Mouse (Mus musculus) midbrain, embryonic 11.5 days (tissue): ENCODE results near the gene Pigu. TPM values are rescaled to one million over a fixed set of nuclear protein-coding genes. Genes with fewer than 3 reads are reported as not detected.
A peak's percentile ranks its signal among the peaks of the same experiment; 100 is the strongest.

ENCODE experiments used
- ATAC-seq: fragments of 200-750 bp; cut with Nextera tagmentation; 2 replicates; pipeline ENCODE4 v1.8.0; 2017; ENCODE audit warnings: moderate TSS enrichment, moderate library complexity; ENCODE audit not compliant: low FRiP score
- DNase-seq: peaks from one replicate; pipeline ENCODE4 v3.0.0; 2015; ENCODE audit warnings: low spot score; ENCODE audit errors: missing footprints
- H3K27ac ChIP-seq: fragments of 300-500 bp; sonication (generic); 2 replicates; pipeline ENCODE4 v1.5.1; 2014; ENCODE audit warnings: low read depth, low read length
- H3K27me3 ChIP-seq: fragments of 300-500 bp; sonication (generic); 2 replicates; pipeline ENCODE4 v1.6.1; 2014; ENCODE audit warnings: mild to moderate bottlenecking, low read length, moderate library complexity, mixed read lengths; ENCODE audit not compliant: control insufficient read depth, insufficient read depth
- H3K36me3 ChIP-seq: fragments of 300-500 bp; sonication (generic); 2 replicates; pipeline ENCODE4 v1.6.1; 2014; ENCODE audit warnings: mild to moderate bottlenecking, low read length, moderate library complexity, mixed read lengths; ENCODE audit not compliant: control insufficient read depth, insufficient read depth
- H3K4me1 ChIP-seq: fragments of 300-500 bp; sonication (generic); 2 replicates; pipeline ENCODE4 v1.6.1; 2014; ENCODE audit warnings: low read length; ENCODE audit not compliant: control insufficient read depth, insufficient read depth
- H3K4me2 ChIP-seq: fragments of 300-500 bp; sonication (generic); 2 replicates; pipeline ENCODE4 v1.6.1; 2014; ENCODE audit warnings: mild to moderate bottlenecking, moderate library complexity
- H3K4me3 ChIP-seq: fragments of 300-500 bp; sonication (generic); 2 replicates; pipeline ENCODE4 v1.5.1; 2014; ENCODE audit warnings: low read depth, low read length
- H3K9ac ChIP-seq: fragments of 300-500 bp; sonication (generic); 2 replicates; pipeline ENCODE4 v1.6.1; 2014; ENCODE audit warnings: low read length
- H3K9me3 ChIP-seq: fragments of 300-500 bp; sonication (generic); 2 replicates; pipeline ENCODE4 v1.6.1; 2016; ENCODE audit warnings: low read length; ENCODE audit not compliant: control insufficient read depth
- WGBS: fragments of 180-500 bp; shearing (Covaris S2); extraction: QIAGEN DNeasy Blood & Tissue Kit; methylation state at CpG from one replicate; pipeline ENCODE4 v1.1.7; 2014; 5-methylcytosine and 5-hydroxymethylcytosine counted together
- microRNA counts: library from miRNA; unstranded; fragments of <30 nt; microRNA quantifications from one replicate; lab custom pipeline; 2015
- microRNA-seq: library from miRNA; unstranded; fragments of <30 nt; microRNA quantifications from one replicate; pipeline ENCODE4, GENCODE M21; 2017
- polyA plus RNA-seq: library from polyadenylated mRNA; unstranded; fragments of >200 nt; fragmentation: Nextera tagmentation; extraction: Ambion mirVana; gene quantifications from 2 replicates; pipeline ENCODE4 v1.2.1, GENCODE M21; 2014

Gene Pigu
- polyA plus RNA-seq, 1 experiment from 2014 or later, result 52.8 TPM

- Histone ChIP-seq H3K4me3 (no peak overlapping the region), H3K36me3 (peaks cover 44% of the 10 kb centered on the region), H3K4me1 (no peaks in the 10 kb centered on the region), H3K4me2 (no peak overlapping the region), H3K27ac (no peak overlapping the region), H3K9ac (no peak overlapping the region), H3K9me3 (no peaks in the 10 kb centered on the region), H3K27me3 (no peaks in the 10 kb centered on the region)
- DNase-seq, result no peak
- WGBS, result 86% methylated on average over 4 of the region's 4 CpGs
- ATAC-seq, result no peak
Measured at GRCm38 (mm10) chr2:155246231-155246630, 111.0 kb downstream of the Pigu start.

DNA sequence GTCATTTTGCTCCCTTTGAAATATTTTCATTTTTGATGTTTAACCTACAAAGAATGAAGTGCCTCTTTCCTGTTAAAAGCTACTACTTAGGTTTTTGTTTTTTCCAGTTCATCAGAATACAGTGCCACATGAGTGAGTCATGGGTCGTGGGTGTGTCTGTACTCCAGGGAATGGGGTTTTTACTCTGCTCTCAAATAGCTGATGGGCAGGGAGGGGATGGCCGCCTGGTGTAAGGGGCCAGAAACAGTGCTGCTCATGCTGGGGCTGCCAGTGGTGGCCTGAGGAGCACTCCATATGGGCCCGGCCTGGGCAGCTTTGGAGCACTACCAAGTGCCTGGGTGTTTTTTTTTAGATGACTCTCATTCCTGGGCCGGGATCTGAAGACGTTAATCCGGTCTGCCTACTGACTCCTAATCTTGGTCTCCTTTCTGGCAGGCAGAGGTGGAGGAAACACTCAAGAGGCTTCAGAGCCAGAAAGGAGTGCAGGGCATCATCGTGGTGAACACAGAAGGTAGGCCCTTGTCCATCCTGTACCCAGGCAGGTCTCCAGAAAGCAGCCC, 114.9 kb downstream of the Pigu start:
- peaks cover 7% of the 10 kb centered on the region for H3K4me1 ChIP-seq
- ATAC-seq (no peak), DNase-seq (no peak)
- no peak overlapping the region for H3K4me2 ChIP-seq
- H3K9me3 ChIP-seq, result no peaks in the 10 kb centered on the region
- no peak overlapping the region for H3K27ac ChIP-seq
- H3K36me3 ChIP-seq, result peaks cover 18% of the 10 kb centered on the region
- WGBS, result 93% methylated on average over 7 of the region's 7 CpGs
- no peaks in the 10 kb centered on the region for H3K27me3 ChIP-seq
- H3K9ac ChIP-seq, result no peak overlapping the region
- no peak overlapping the region for H3K4me3 ChIP-seq

GRCm38 (mm10) chr2:155240915-155241314, 116.3 kb downstream of the Pigu start:
- H3K4me3 ChIP-seq, result no peak overlapping the region
- ATAC-seq (no peak), DNase-seq (no peak)
- WGBS, result 77% methylated on average over 4 of the region's 4 CpGs
- H3K9me3 ChIP-seq, result no peaks in the 10 kb centered on the region
- H3K9ac ChIP-seq, result no peak overlapping the region
- H3K27ac ChIP-seq, result no peak overlapping the region
- H3K4me1 ChIP-seq, result peaks cover 11% of the 10 kb centered on the region
- no peak overlapping the region for H3K4me2 ChIP-seq
- H3K36me3 ChIP-seq, result peaks cover 11% of the 10 kb centered on the region
- H3K27me3 ChIP-seq, result no peaks in the 10 kb centered on the region

GRCm38 (mm10) chr2:155237276-155237675, 120.0 kb downstream of the Pigu start:
- H3K36me3 ChIP-seq, result no peaks in the 10 kb centered on the region
- no peaks in the 10 kb centered on the region for H3K9me3 ChIP-seq
- H3K4me1 ChIP-seq, result peaks cover 14% of the 10 kb centered on the region
- 15% methylated on average over 4 of the region's 4 CpGs for WGBS
- H3K9ac ChIP-seq, result peak overlapping the region; percentile 93
- ATAC-seq (no peak), DNase-seq (no peak)
- no peaks in the 10 kb centered on the region for H3K27me3 ChIP-seq
- H3K27ac ChIP-seq, result no peak overlapping the region
- H3K4me2 ChIP-seq, result peak overlapping the region; percentile 83
- H3K4me3 ChIP-seq, result peak overlapping the region; percentile 80

- Histone ChIP-seq H3K4me3 (peak within 1 kb of the TSS; percentile 80), H3K4me1 (peaks cover 14% of the 10 kb centered on the region), H3K9me3 (no peaks in the 10 kb centered on the region), H3K27ac (peak within 1 kb of the TSS; percentile 83), H3K27me3 (no peaks in the 10 kb centered on the region), H3K9ac (peak within 1 kb of the TSS; percentile 93), H3K4me2 (peak within 1 kb of the TSS; percentile 83), H3K36me3 (no peaks in the 10 kb centered on the region)
- WGBS, result under 1% methylated on average over 50 of the region's 50 CpGs
- peak; percentile 100 for DNase-seq
- ATAC-seq, result peak; percentile 100
Measured at GRCm38 (mm10) chr2:155236362-155236992, 120.8 kb downstream of the Pigu start, which contains the start of gene Dynlrb1. Dynlrb1 (plus strand) TSS chr2:155236533.

GRCm38 (mm10) chr2:155235746-155236361, 121.4 kb downstream of the Pigu start:
- Histone ChIP-seq H3K9ac (peak overlapping the region; percentile 93), H3K9me3 (no peaks in the 10 kb centered on the region), H3K27me3 (no peaks in the 10 kb centered on the region), H3K27ac (peak overlapping the region; percentile 83; the same call in 1 of the 2 replicates), H3K4me1 (peaks cover 14% of the 10 kb centered on the region), H3K36me3 (no peaks in the 10 kb centered on the region), H3K4me2 (peak overlapping the region; percentile 83), H3K4me3 (peak overlapping the region; percentile 80)
- WGBS, result 6% methylated on average over 13 of the region's 13 CpGs
- ATAC-seq (peak; percentile 87), DNase-seq (peak; percentile 93)

MicroRNA genes within 50 kb of the gene (microRNA counts, 519-probe panel; counts per million panel counts)
- not detected for microRNA mmu-miR-695 (lab: Ali Mortazavi, UCI)

Small RNAs within 50 kb of the gene (microRNA-seq; reads per million reads assigned to microRNA genes)
- not detected for gene Mir695

Other genes starting within 250 kb of the Pigu start
- 52.2 and 56.5 TPM in 2 replicates for gene Itch, start 223.9 kb downstream of the Pigu start, polyA plus RNA-seq
- gene Dynlrb1, start 120.9 kb downstream of the Pigu start, polyA plus RNA-seq, result 495 and 519 TPM in 2 replicates
- 118 and 130 TPM in 2 replicates for gene Map1lc3a, start 81.1 kb downstream of the Pigu start, polyA plus RNA-seq
- 63.4 and 63.9 TPM in 2 replicates for gene Trp53inp2, start 23.6 kb upstream of the Pigu start, polyA plus RNA-seq
- 33.5 and 33.6 TPM in 2 replicates for gene Ncoa6, start 116.5 kb upstream of the Pigu start, polyA plus RNA-seq
- 21.9 and 23.1 TPM in 2 replicates for gene Acss2, start 160.5 kb upstream of the Pigu start, polyA plus RNA-seq
- 10.3 and 12.9 TPM in 2 replicates for gene Ggt7, start 160.8 kb upstream of the Pigu start, polyA plus RNA-seq
- gene Gss, start 235.4 kb upstream of the Pigu start, polyA plus RNA-seq, result 14.7 and 17.5 TPM in 2 replicates